Mouse (Mus musculus) embryonic fibroblast, embryonic 13.5 days (primary cell): ENCODE data around the gene Pes1.

Experiments used
- CTCF ChIP-seq: IDR thresholded peaks from 2 replicates; pipeline ENCODE4 v1.5.1; 2011; ENCODE audit warnings: mild to moderate bottlenecking, control low read depth, low read length, moderate library complexity, borderline replicate concordance; ENCODE audit not compliant: insufficient read depth
- POLR2A ChIP-seq: IDR thresholded peaks from 2 replicates; pipeline ENCODE4 v1.6.1; 2011; ENCODE audit warnings: low read depth, mild to moderate bottlenecking, control low read depth, low read length, moderate library complexity

DNA sequence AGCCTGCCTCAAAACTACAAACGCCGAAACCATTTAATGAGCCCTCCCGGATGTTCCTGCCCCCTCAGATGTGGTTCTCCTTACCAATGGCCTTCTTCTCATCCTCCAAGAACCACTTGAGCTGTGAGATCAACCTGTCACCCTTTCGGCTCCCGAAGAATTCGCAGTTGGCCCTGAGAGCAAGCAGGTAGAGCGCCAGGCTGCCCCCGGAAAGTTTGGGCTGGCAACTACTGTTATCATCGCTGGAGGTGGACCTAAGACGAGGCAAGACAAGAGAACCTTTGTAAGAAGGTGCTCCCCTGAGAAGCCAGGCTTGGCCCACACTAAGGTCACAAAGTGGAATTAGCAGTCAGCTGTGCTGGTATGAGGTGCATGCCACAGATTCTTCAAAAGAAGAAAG, 37.9 kb upstream of the Pes1 start:
- TF ChIP-seq CTCF, result no peak
- TF ChIP-seq POLR2A, result no peak
